Mouse (Mus musculus): ENCODE data around the gene Plcd4. TPM values are rescaled to one million over a fixed set of nuclear protein-coding genes. Genes with fewer than 3 reads are reported as not detected.
"Not testable (repeated sequence)": the region's sequence is repeated elsewhere in the genome, so short reads cannot be mapped to it uniquely, and the experiment has no call there.

The Plcd4 gene
- polyA plus RNA-seq (2015; fragmentation: Nextera tagmentation; extraction: Ambion mirVana) = 1.6 and 1.9 TPM in 2 replicates

DNA sequence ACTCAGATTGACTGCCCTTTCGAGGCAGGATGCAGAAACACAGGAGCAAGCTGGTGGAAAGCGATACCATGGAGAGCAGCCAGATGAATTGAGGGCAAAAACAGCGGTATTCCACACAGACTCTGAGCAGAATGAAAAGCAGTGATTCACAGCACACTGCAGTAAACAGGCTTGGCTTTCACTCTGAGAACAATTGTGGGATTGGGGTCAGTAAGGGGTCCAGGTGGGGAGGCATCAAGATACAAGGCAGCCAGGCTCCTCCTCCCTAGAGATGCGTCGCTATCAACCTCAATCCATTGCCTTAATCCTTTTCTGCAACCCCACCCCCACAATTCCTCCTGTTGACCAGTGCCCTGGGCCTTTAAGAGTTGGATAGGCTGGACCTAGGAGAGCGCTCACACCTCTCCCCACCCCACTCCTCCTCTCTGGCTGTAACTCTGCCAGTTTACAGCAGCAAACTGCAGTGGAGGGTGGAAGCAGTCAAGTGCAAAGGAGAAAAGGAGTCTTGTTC lies at the start of gene Plcd4:
Plcd4 (plus strand) TSS at position 438 of the 511 bp plus-strand sequence.
- WGBS = 3% methylated on average over 6 of the region's 6 CpGs
- peak; percentile 53; the same call in 1 of the 2 replicates for ATAC-seq
- H3K4me2 ChIP-seq = peak within 1 kb of the TSS; percentile 41
- H3K4me3 ChIP-seq = 0 out of 2 replicates have a peak within 1 kb of the TSS, but pooled peaks have one; percentile 12
- no peaks in the 10 kb centered on the region for H3K27me3 ChIP-seq
- no peaks in the 10 kb centered on the region for H3K36me3 ChIP-seq (ENCODE audit: poor library complexity, severe bottlenecking)
- 0 out of 2 replicates have a peak within 1 kb of the TSS, but pooled peaks have one; percentile 8 for H3K27ac ChIP-seq
- no peaks in the 10 kb centered on the region for H3K9me3 ChIP-seq (replicated peaks)
- peak within 1 kb of the TSS; percentile 47 for H3K9ac ChIP-seq
- peaks cover 17% of the 10 kb centered on the region for H3K4me1 ChIP-seq

DNA sequence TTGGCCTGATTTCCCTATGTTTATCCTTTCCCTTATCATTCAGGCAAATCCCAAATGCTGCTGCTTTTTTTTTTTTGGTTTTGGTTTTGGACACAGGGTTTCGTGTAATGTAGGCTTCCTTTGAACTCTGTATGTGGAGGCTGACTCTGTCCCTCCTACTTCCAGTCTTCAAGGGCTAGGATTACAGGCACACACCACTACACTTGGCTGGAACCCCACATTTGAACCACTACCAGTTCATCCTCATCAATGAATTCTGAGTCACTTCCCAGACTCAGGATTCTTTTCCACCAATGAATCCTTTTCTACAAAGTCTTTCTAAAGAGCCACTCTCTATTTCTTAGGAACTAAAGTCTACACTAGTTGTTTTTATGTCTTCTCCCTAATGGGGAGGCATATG lies 41.6 kb upstream of the Plcd4 start:
- WGBS = 77% methylated on average over 1 of the region's 1 CpGs
- Histone ChIP-seq H3K4me1 (peaks cover 12% of the 10 kb centered on the region), H3K27ac (no peak overlapping the region), H3K36me3 (ENCODE audit: poor library complexity, severe bottlenecking) (peaks cover 4% of the 10 kb centered on the region; the same call in 1 of the 2 replicates), H3K27me3 (no peaks in the 10 kb centered on the region), H3K4me3 (no peak overlapping the region), H3K9ac (no peak overlapping the region), H3K4me2 (no peak overlapping the region), H3K9me3 (replicated peaks) (no peaks in the 10 kb centered on the region)
- ATAC-seq = no peak

DNA sequence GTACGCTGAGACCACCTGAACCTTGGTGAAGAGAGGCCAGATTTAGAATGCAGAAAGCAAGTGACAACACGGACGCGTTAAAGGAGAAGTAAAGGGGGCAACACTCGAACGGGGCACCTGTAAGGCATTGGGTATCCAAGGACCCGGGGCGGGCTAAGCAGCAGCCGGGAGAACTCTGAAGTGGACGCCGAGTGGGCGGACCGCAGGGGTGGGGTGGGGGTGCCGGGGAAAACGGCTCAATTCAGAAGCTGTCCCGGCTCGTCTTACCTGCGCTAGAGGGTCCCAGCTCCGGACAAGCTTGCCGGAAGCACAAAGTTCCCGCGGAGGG lies 37.3 kb upstream of the Plcd4 start:
- Histone ChIP-seq H3K27ac (no peak overlapping the region), H3K4me1 (peaks cover 36% of the 10 kb centered on the region), H3K9ac (peak overlapping the region; percentile 95), H3K27me3 (no peaks in the 10 kb centered on the region), H3K9me3 (replicated peaks) (no peaks in the 10 kb centered on the region), H3K4me2 (peak overlapping the region; percentile 73), H3K4me3 (peak overlapping the region; percentile 82), H3K36me3 (ENCODE audit: poor library complexity, severe bottlenecking) (peaks cover 7% of the 10 kb centered on the region; the same call in 1 of the 2 replicates)
- 0% methylated on average over 22 of the region's 22 CpGs for WGBS
- no peak for ATAC-seq

DNA sequence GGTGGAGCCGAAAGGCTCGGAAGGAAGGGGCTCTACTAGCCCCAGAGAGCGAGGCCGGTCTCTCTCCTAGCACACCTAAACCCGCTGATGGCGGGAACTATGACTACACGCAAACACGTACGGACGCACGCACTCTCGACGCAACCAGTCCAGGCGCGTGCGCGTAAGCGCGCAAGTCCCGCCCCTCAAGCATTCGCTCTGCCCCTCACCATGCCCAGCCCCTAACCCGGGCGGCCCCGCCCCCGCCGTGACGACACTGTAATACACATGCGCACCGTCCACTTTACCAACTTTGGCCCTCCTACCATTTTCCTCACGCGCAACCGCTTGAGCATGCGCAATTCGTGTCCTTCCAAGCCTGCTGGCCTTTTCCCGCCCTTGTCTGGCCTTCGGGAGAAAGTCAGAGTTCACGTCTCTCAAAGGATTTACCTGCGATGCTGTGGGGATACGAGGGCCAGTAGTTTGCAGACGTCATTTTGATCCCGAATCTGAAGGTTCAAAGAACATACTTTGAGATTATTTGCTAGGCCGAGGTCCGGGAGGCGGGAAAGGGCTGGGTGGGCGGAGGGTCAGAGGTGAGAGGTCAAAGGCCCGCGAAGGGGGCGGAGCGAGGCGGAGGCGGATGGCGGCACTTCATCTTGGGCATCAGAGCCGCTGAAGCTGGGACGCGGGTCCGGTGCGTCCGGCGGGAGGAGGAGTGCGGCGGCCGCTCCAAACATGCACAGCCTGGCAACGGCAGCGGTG lies 36.8 kb upstream of the Plcd4 start, which contains the start of gene Cnot9:
Cnot9 (plus strand) TSS at position 338 of the 744 bp plus-strand sequence.
- ATAC-seq = peak; percentile 100
- Histone ChIP-seq H3K4me1 (peaks cover 36% of the 10 kb centered on the region), H3K9me3 (replicated peaks) (no peaks in the 10 kb centered on the region), H3K4me3 (peak within 1 kb of the TSS; percentile 82), H3K27ac (peak within 1 kb of the TSS; percentile 86), H3K27me3 (no peaks in the 10 kb centered on the region), H3K4me2 (peak within 1 kb of the TSS; percentile 73), H3K9ac (peak within 1 kb of the TSS; percentile 95), H3K36me3 (ENCODE audit: poor library complexity, severe bottlenecking) (peaks cover 7% of the 10 kb centered on the region; the same call in 1 of the 2 replicates)
- WGBS = under 1% methylated on average over 64 of the region's 64 CpGs

DNA sequence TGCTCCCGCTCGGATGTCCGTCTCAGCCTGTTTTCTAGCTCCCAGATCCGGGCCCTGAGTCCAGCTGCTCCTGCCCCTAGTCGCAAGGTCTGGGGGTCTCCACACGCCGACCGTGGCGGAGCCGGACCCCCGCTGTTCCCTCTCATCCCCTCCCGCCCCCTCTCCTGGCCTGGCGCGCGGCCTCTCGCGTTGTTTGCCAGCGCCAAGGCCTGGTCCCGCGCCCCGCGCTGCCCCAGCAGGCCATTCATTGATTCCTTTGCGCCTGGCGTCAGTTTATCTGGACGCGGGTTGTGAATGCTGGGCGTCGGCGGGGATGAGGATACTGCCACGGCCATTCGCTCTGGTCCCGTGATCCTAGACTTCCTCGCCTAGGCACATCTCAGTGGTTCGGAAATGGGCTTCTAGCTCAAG lies 36.2 kb upstream of the Plcd4 start:
- H3K27me3 ChIP-seq = no peaks in the 10 kb centered on the region
- no peak for ATAC-seq
- peaks cover 36% of the 10 kb centered on the region for H3K4me1 ChIP-seq
- peak overlapping the region; percentile 73 for H3K4me2 ChIP-seq
- peak overlapping the region; percentile 95 for H3K9ac ChIP-seq
- H3K27ac ChIP-seq = peak overlapping the region; percentile 86
- peak overlapping the region; percentile 82 for H3K4me3 ChIP-seq
- under 1% methylated on average over 34 of the region's 34 CpGs for WGBS
- H3K36me3 ChIP-seq (ENCODE audit: poor library complexity, severe bottlenecking) = peaks cover 7% of the 10 kb centered on the region; the same call in 1 of the 2 replicates
- H3K9me3 ChIP-seq (replicated peaks) = no peaks in the 10 kb centered on the region

DNA sequence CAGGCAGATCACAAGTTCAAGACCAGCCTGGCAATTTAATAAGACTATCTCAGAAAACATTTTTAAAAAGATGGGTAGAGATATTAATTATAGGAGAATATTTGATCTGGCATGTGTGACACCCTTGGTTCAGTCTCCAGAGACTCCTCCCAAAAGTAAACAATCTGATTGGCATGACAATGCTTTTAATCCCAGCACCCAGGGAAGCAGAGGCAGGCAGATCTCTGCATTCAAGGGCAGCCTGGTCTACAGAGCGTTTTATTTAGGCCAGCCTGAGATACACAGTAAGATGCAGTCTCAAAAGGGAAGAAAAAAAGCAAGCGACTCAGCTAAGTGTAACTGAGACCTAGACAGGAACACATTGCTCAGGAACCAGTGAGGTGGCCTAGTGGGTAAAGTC lies 34.9 kb upstream of the Plcd4 start:
- peaks cover 36% of the 10 kb centered on the region for H3K4me1 ChIP-seq
- H3K4me2 ChIP-seq = peak overlapping the region; percentile 73
- H3K36me3 ChIP-seq (ENCODE audit: poor library complexity, severe bottlenecking) = peaks cover 14% of the 10 kb centered on the region; the same call in 1 of the 2 replicates
- H3K9ac ChIP-seq = 0 out of 2 replicates have a peak overlapping the region, but pooled peaks have one; percentile 95
- H3K4me3 ChIP-seq = peak overlapping the region; percentile 82; the same call in 1 of the 2 replicates
- ATAC-seq = no peak
- 95% methylated on average over 2 of the region's 2 CpGs for WGBS
- no peak overlapping the region for H3K27ac ChIP-seq
- H3K27me3 ChIP-seq = no peaks in the 10 kb centered on the region
- no peaks in the 10 kb centered on the region for H3K9me3 ChIP-seq (replicated peaks)

DNA sequence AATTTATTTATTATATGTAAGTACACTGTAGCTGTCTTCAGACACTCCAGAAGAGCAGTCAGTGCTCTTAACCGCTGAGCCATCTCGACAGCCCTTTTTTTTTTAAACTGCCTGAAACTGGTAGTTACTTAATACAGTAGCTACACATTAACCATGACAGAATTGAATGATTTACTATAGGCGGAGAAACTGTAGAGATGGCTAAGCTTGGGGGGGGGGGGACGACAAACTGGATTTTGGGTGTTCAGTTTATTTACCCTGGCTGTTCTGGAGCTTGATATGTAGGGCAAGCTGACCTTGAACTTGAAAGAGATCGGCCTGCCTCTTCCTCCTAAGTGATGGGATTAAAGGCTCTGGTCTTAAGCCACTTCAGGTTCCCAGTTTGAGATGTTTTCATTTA lies 31.4 kb upstream of the Plcd4 start:
- ATAC-seq = no peak
- no peak overlapping the region for H3K9ac ChIP-seq
- no peaks in the 10 kb centered on the region for H3K9me3 ChIP-seq (replicated peaks)
- no peak overlapping the region for H3K27ac ChIP-seq
- H3K36me3 ChIP-seq (ENCODE audit: poor library complexity, severe bottlenecking) = peaks cover 40% of the 10 kb centered on the region; the same call in 1 of the 2 replicates
- peaks cover 24% of the 10 kb centered on the region for H3K4me1 ChIP-seq
- no peak overlapping the region for H3K4me3 ChIP-seq
- H3K27me3 ChIP-seq = no peaks in the 10 kb centered on the region
- 96% methylated on average over 5 of the region's 5 CpGs for WGBS
- no peak overlapping the region for H3K4me2 ChIP-seq

DNA sequence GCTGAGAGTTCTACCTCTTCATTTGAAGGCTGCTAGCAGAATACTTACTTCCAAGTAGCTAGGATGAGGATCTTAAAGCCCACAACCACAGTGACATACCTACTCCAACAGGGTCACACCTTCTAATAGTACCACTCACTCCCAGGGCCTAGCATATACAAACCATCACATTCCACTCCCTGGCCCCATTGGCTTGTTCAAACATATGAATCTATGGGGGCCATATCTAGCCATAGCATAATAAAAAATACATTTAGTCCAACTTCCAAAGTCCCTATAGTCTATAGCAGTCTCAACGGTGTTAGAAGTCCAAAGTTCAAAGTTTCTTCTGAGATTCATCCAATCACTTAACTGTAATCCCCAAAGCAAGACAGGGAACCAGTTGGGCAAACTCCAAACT lies 29.7 kb upstream of the Plcd4 start:
- not testable (repeated sequence) for H3K27me3 ChIP-seq; ATAC-seq; H3K4me3 ChIP-seq; H3K9me3 ChIP-seq (replicated peaks); H3K27ac ChIP-seq; H3K9ac ChIP-seq; H3K4me2 ChIP-seq
- 98% methylated on average over 1 of the region's 1 CpGs for WGBS
- Histone ChIP-seq H3K4me1 (peaks cover 12% of the 10 kb centered on the region), H3K36me3 (ENCODE audit: poor library complexity, severe bottlenecking) (peaks cover 45% of the 10 kb centered on the region; the same call in 1 of the 2 replicates)

DNA sequence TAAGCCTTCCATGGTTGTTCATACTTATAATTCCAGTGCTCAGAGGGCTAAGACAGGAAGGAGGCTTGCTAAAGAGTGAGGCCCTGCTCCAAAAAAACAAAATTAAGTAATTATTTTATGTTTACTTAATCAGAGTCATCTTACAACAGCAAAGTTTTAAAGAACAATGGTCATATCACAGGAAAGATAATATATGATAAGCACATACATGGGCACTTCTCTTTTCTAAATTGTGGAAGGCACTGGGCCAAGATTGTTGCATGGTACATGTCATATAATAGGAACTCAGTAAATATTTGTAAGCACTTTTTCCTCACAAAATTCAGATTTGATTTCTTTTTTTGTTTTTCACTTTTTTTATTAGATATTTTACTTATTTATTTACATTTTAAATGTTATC lies 22.8 kb upstream of the Plcd4 start:
- H3K27ac ChIP-seq = no peak overlapping the region
- no peaks in the 10 kb centered on the region for H3K27me3 ChIP-seq
- peaks cover 70% of the 10 kb centered on the region for H3K36me3 ChIP-seq (ENCODE audit: poor library complexity, severe bottlenecking)
- H3K4me3 ChIP-seq = no peak overlapping the region
- H3K4me1 ChIP-seq = no peaks in the 10 kb centered on the region
- ATAC-seq = no peak
- H3K9me3 ChIP-seq (replicated peaks) = no peaks in the 10 kb centered on the region
- no peak overlapping the region for H3K9ac ChIP-seq
- no peak overlapping the region for H3K4me2 ChIP-seq

DNA sequence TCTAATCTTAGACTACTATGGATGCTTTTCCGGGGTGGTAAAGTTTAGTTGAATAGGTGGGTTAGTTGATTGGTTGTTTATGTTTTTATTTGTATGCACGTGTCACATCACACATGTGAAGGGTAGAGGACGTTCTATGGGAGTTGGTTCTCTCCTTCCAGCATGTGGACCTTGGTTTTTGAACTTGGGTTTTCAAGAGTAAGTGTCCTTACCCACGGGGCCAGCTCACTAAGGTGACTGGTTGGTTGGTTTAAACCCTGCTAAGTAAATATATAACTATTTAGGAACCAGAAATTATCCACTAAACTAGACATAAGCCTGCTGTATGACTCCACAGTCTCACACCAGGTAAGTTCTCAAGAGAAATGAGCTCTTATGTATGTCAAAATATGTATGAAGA lies 17.9 kb upstream of the Plcd4 start:
- Histone ChIP-seq H3K4me2 (no peak overlapping the region), H3K27me3 (no peaks in the 10 kb centered on the region), H3K36me3 (ENCODE audit: poor library complexity, severe bottlenecking) (peaks cover 91% of the 10 kb centered on the region), H3K9me3 (replicated peaks) (no peaks in the 10 kb centered on the region), H3K27ac (no peak overlapping the region), H3K4me3 (no peak overlapping the region), H3K9ac (no peak overlapping the region), H3K4me1 (no peaks in the 10 kb centered on the region)
- 94% methylated on average over 4 of the region's 4 CpGs for WGBS
- no peak for ATAC-seq

DNA sequence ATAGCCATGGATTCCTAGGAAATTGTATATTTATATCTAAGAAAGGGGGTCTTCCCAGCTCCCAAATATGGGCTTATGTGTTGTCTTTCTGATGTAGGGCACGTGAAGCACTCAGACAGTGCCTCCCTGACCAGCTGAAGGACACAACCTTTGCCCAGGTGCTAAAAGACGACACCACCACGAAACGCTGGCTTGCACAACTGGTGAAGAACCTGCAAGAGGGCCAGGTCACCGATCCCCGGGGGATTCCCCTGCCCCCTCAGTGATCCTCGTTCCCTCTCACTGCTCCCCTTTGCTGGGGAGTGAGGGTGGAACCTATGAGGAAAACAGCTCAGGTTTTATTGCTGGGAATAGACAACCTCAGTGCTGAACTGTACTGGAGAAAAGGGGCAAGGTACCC lies 14.1 kb upstream of the Plcd4 start:
- H3K4me1 ChIP-seq = no peaks in the 10 kb centered on the region
- H3K9ac ChIP-seq = no peak overlapping the region
- H3K36me3 ChIP-seq (ENCODE audit: poor library complexity, severe bottlenecking) = peaks cover 94% of the 10 kb centered on the region
- no peak overlapping the region for H3K27ac ChIP-seq
- 96% methylated on average over 7 of the region's 7 CpGs for WGBS
- H3K27me3 ChIP-seq = no peaks in the 10 kb centered on the region
- no peak overlapping the region for H3K4me2 ChIP-seq
- no peak for ATAC-seq
- H3K4me3 ChIP-seq = no peak overlapping the region
- no peaks in the 10 kb centered on the region for H3K9me3 ChIP-seq (replicated peaks)

DNA sequence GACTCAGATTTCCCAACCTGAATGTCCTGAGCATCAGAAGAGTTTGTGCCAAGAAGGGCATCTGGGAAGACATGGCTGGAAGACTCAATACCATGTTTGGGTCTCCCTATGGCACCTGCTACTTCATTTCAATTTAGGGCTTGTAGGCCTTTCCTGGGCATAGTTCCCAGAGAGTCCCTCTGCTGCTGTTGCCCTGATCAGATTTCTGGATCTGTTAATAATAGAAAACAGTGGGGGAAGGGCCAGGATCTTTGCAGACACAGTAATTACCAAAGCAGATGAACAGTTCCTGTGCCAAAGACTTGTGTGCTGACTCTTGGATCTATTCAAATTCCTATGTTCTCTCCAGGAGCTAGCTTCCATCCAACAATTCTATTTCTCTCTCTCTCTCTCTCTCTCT lies 4.0 kb upstream of the Plcd4 start:
- H3K9ac ChIP-seq = no peak overlapping the region
- no peak overlapping the region for H3K27ac ChIP-seq
- no peak overlapping the region for H3K4me3 ChIP-seq
- no peaks in the 10 kb centered on the region for H3K27me3 ChIP-seq
- no peaks in the 10 kb centered on the region for H3K9me3 ChIP-seq (replicated peaks)
- H3K4me2 ChIP-seq = no peak overlapping the region
- H3K4me1 ChIP-seq = peaks cover 17% of the 10 kb centered on the region
- H3K36me3 ChIP-seq (ENCODE audit: poor library complexity, severe bottlenecking) = no peaks in the 10 kb centered on the region
- no peak for ATAC-seq
